Mouse (Mus musculus) spleen, adult 18-20 months (tissue): Measurements from ENCODE around the gene Col18a1.

ENCODE experiments used
- DNase-seq, 2 experiments: peaks; one replicate each; pipeline ENCODE4 v3.0.0; 2022; ENCODE audit warnings: mixed read lengths in 2 of 2

The Col18a1 gene

GRCm38 (mm10) chr10:77133951-77134806 is 32.2 kb downstream of the Col18a1 start:
- DNase-seq, result no peak

GRCm38 (mm10) chr10:77132118-77132517 is 34.2 kb downstream of the Col18a1 start:
- no peak for DNase-seq

GRCm38 (mm10) chr10:77131536-77131935 is 34.8 kb downstream of the Col18a1 start:
- DNase-seq, result no peak

GRCm38 (mm10) chr10:77130561-77131240 is 35.6 kb downstream of the Col18a1 start:
- peak; percentile 63 to 79 for DNase-seq

- DNase-seq, result no peak
Observed at GRCm38 (mm10) chr10:77129637-77130410, 36.5 kb downstream of the Col18a1 start.

GRCm38 (mm10) chr10:77127926-77128325 is 38.4 kb downstream of the Col18a1 start:
- no peak for DNase-seq

GRCm38 (mm10) chr10:77126590-77126989 is 39.8 kb downstream of the Col18a1 start:
- no peak for DNase-seq

DNA sequence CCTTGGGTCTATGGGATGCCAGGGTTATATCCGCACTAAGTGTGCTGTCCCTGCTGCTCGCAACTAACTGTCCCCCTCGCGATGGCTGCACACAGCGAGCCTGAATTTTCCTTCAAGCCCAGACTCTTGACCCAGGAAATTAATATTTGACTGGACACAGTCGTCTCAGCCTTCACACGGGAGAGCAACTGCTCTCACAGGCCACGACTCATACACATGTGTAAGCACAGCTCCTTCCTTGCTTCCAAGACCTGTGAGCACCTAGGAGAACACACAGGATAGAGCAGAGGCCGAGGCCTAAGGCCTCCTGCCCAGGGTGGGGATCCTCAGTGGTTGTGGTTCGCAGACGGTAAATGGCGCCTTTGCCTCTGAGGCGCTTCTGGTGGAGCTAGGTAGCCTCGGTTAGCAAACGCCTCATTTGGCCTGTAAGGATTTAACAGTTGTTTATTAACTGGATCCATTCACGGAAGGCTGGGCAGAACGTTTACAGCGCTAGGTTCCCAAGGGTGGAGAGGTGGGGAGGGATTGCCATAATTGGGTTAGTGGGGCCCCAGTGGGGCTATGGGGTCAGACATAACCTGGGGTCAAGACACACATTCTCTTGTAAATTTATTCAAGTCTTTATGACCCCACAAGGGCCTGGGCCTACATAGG is 41.1 kb downstream of the Col18a1 start:
- DNase-seq, result no peak

DNA sequence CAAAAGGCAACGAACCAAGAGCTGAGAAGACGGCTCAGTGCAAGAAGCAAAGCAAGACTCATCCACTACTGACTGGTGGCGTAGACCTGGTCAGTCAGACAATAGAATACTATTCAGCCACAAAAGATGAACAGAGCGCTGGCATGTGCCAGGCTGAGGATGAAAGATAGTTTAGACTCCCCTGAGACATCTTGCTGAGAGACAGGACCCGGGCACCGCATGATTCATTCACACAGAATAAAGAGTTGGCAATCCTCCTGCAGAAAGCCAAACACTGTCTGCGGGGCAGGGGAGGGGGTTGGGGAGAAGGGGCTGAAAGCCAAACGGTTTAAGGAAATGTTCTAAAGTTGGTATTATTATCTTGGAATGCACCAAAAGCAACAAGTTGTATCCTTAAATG is 42.4 kb downstream of the Col18a1 start:
- DNase-seq, result no peak

GRCm38 (mm10) chr10:77121287-77122022 is 44.9 kb downstream of the Col18a1 start:
- DNase-seq, result no peak

- no peak for DNase-seq
Observed at GRCm38 (mm10) chr10:77120501-77120900, 45.8 kb downstream of the Col18a1 start.

DNA sequence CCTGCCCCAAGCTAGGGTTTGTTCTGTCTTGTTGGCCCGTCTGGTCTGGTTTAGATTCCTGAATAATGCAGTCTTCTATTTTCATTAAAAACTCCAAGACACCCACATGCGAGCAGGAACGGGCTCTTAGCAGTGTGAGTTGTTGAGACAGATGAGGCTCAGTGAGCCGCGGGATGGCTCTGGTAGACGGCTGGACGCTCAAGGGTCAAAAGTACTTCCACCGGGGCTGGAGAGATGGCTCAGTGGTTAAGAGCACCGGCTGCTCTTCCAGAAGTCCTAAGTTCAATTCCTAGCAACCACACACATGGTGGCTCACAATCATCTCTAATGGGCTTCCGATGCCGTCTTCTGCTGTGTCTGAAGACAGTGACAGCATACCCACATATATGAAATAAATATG is 46.9 kb downstream of the Col18a1 start:
- DNase-seq, result no peak

- DNase-seq, result no peak
Observed at GRCm38 (mm10) chr10:77118361-77118760, 48.0 kb downstream of the Col18a1 start.

DNA sequence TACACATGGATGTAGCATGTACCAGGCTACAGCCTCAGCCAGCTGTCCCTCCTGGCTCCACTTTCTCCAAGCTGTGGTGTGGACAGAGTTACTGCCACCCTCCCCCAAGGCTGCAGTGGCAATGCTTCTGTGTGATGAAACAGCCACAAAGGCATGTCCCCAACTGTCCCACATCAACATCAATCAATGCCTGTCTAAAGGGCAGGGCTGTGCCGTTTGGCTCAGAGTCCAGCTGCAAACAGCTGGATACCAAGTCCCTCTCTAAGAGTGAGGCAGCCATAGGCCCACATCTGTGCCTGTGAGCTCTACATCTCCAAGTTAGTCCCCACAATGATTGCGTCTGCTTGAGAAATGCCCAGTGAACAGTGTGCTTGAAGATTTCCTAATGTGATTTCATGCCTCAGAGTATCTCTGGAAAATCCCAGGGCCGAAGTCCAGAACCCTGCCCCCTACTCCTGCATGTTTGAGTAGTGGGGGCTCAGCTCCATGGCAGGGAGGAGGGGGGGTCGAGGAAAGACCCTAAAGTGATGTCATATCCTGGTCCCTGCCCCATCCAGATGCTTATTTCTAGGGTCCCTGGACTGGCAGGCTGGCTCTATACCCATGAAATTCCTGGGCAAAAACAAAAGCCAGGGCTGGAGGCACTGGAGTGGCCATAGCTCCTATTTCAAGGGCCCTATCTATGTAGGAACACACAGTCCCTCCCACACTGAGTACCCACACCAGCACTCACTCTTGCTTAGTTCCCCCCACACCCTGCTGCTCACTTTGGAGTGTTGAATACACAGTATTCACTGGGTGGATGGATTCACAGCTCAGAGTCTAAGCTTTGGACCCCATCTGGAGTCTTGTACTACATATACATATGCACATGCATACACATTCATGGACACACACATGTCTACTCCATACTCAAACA is 49.6 kb downstream of the Col18a1 start:
- no peak for DNase-seq

DNA sequence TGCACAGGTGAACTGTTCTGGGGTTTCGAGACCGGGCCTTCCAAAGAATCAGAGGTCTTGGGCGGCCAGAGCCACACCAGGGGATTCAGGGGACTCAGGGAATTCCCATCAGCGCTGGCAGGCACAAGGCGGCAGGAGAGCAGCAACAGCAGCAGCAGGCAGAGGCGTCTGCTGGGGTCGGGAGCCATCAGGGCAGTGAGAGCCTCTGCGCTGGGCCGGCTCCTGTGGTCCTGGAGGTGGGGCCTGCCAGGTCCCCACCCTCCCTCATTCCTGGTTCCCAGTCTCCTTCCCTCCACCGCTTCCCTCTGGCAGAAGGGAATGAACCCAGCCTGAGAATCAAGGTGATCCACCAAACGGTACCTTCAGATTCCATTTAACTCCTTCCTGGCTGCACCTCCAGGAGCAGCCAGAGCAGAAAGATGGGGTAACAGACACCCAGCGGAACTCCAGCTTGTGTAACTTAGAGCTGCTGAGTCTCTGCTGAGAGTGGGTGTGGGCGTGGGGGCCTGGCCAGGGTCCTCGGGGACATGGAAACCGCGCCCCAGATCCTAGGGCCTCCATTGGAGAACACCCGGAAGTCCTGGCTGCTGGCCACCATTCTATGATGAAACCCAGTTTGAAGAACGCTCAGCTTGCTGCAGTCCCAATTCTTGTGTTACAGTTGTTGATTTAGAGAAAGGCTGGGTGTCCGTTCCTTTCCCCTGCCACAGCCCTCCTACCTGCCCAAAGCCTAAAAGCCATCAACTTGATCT is 52.7 kb downstream of the Col18a1 start:
- DNase-seq, result no peak

DNA sequence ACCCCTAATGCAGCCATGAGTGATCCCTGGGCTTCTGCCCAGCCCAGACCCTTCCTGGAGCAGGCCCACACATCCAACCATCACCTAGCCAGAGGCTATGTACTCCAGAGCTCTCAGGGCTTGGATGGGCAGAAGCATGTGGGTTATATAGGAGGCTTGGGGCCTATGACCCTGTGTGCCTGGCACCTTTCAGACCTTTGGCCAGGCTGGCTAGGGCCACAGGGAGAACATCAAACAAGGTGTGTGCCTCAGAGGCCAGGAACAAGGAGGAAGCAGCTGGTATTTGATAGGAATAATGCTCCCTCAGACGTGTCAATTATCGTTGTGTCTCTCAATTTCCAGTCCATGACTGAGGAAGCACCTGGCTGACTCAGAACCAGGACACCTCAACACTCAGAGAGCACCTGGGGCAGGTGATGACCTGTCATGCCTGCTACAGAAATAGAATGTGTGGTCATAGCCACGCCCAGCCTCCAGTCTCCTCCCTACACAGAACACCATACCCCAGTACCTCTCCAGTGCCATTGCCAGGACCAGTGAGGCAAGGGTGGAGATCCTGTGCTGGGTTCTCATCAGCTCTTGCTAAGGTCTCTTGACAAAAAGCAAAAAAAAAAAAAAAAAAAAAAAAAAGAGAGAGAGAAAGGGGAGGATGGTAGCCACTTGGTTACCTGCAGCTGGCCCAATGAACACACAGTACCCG is 54.6 kb downstream of the Col18a1 start:
- DNase-seq, result no peak

DNA sequence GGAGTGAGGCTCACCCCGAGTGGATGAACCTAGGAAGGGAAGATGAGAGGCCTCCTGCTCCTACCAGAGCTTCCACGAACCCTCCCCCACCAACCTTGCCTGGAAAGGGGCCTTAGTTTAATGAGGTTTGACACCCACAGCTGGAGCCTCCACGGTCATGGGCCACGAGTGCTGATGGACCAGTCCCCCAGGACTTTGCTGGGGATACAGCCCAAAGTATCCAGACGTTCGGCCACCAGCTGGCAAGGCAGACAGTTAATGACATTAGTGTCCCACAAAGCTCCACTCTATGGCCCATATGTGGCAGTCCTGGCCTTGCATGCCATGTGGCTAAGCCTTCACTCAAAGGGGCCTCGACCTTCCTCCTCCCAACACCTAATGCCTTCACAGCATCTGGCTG is 55.5 kb downstream of the Col18a1 start:
- DNase-seq, result no peak

DNA sequence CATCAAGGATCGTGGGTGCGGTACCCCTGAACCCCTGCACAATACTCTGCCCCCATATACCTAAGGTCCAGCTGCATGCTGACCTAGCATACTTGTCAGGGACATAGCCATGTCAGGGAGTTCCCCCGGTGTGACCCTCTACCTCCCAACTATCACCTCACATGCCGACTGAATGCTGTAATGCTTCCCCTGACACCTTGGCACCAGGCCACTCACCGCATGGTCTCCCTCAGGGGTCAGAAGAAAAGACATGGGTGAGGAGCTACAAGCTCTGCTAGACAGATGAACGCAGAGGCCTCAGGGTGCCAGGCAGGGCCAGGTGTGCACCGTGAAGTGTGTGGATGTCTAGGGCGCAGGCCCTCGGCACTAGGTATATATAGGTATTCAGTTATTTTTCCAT is 56.3 kb downstream of the Col18a1 start:
- DNase-seq, result no peak

- DNase-seq, result no peak
Observed at GRCm38 (mm10) chr10:77108106-77108505, 58.2 kb downstream of the Col18a1 start.

- no peak for DNase-seq
Observed at GRCm38 (mm10) chr10:77104327-77104726, 62.0 kb downstream of the Col18a1 start.
